Mouse (Mus musculus): ENCODE results near the gene Mamdc4.

DNA sequence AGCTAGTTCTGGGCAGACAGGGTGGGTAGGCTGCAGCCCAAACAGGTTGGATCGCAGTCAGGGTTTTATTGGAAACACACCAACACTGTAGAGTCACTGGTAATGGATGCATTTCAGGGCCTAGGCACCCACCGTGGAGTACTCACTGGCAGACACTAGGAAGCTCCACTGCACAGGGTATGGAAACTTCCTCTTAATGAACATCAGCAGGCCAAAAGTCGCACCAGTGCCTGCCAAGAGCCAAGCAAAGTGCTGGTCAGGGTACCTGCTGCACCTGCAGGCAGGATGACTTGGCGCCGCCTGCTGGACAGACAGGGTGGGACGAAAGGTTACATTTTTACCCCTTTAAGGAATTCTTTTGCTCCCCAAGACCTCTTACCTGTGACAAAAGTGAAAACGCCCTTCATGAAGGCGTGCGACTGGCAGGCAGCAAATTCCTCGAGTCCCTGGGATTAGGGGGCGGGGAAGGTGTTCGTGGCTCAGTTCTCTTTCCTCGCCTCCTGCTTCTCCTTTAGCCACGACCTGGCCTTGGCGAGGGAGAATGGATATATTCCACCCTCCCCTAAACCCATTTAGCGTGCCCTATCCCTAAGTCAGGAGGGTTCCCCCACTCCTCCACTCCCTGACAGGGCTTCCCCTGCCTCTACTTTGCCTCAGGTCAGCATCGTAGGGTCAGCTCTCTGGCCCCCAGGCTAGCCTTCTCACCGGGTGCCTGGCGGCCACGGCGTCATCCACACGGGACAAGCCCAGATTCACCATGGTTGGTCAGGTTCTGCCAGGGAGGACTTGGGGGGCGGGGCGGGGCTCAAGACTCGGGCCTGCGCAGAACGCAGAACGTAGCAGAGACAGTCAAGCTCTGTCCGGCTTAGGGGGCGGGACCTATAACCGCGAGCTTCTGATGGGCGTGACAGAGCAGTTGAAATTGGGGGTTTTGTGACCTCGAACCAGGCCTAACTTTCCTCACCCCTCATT, 46.9 kb upstream of the Mamdc4 start, which contains the start of gene Tmem141:
- TF ChIP-seq CTCF (IDR thresholded peaks at IDR 0.05; ENCODE audit: low read depth, low read length) (peak; percentile 89), POLR2A (IDR thresholded peaks at IDR 0.05; ENCODE audit: extremely low read depth, insufficient read depth, low read length) (peak; percentile 74)

Measured in liver, adult 2 months (tissue).